Mouse (Mus musculus) splenic B cell, adult 2 months (primary cell): Measurements from ENCODE around the gene Ccdc137.

Experiments used
- DNase-seq: peaks from one replicate; pipeline ENCODE4 v3.0.0-alpha.2; 2011; ENCODE audit warnings: low read depth, low spot score
- H3K27me3 ChIP-seq: 2 replicates; pipeline ENCODE4 v1.6.1; 2012; ENCODE audit warnings: mild to moderate bottlenecking, low read length, moderate library complexity, mixed read lengths; ENCODE audit not compliant: control insufficient read depth, poor library complexity, insufficient read depth, severe bottlenecking
- H3K36me3 ChIP-seq: 2 replicates; pipeline ENCODE4 v1.6.1; 2012; ENCODE audit warnings: mild to moderate bottlenecking, low read length, moderate library complexity, mixed read lengths; ENCODE audit not compliant: control insufficient read depth, poor library complexity, insufficient read depth, severe bottlenecking

Ccdc137 gene

GRCm38 (mm10) chr11:120485251-120485650, 27.3 kb downstream of the Ccdc137 start:
- H3K27me3 ChIP-seq: no peaks in the 10 kb centered on the region
- DNase-seq: no peak
- H3K36me3 ChIP-seq: peaks cover 9% of the 10 kb centered on the region

- no peaks in the 10 kb centered on the region for H3K27me3 ChIP-seq
- no peak for DNase-seq
- H3K36me3 ChIP-seq: peaks cover 4% of the 10 kb centered on the region
These were observed 30.6 kb downstream of the Ccdc137 start for GRCm38 (mm10) chr11:120488516-120488915.

GRCm38 (mm10) chr11:120489054-120489761, 31.3 kb downstream of the Ccdc137 start:
- peak; percentile 89 for DNase-seq
- H3K36me3 ChIP-seq: peaks cover 4% of the 10 kb centered on the region
- no peaks in the 10 kb centered on the region for H3K27me3 ChIP-seq

- peaks cover 5% of the 10 kb centered on the region for H3K36me3 ChIP-seq
- no peak for DNase-seq
- no peaks in the 10 kb centered on the region for H3K27me3 ChIP-seq
These were observed 32.6 kb downstream of the Ccdc137 start for GRCm38 (mm10) chr11:120490291-120491046.

- H3K27me3 ChIP-seq: no peaks in the 10 kb centered on the region
- peaks cover 5% of the 10 kb centered on the region for H3K36me3 ChIP-seq
- peak; percentile 81 for DNase-seq
These were observed 33.6 kb downstream of the Ccdc137 start, which contains the start of gene Slc25a10 for GRCm38 (mm10) chr11:120491317-120492023. TSS of gene Slc25a10 (plus strand) at chr11:120491840.

- H3K36me3 ChIP-seq: peaks cover 5% of the 10 kb centered on the region
- peak; percentile 62 for DNase-seq
- no peaks in the 10 kb centered on the region for H3K27me3 ChIP-seq
These were observed 34.3 kb downstream of the Ccdc137 start for GRCm38 (mm10) chr11:120492024-120492877.

GRCm38 (mm10) chr11:120492878-120493203, 34.9 kb downstream of the Ccdc137 start:
- no peak for DNase-seq
- peaks cover 5% of the 10 kb centered on the region for H3K36me3 ChIP-seq
- no peaks in the 10 kb centered on the region for H3K27me3 ChIP-seq

- H3K36me3 ChIP-seq: peaks cover 3% of the 10 kb centered on the region
- no peaks in the 10 kb centered on the region for H3K27me3 ChIP-seq
- no peak for DNase-seq
These were observed 35.4 kb downstream of the Ccdc137 start for GRCm38 (mm10) chr11:120493351-120493750.

GRCm38 (mm10) chr11:120493911-120494310, 36.0 kb downstream of the Ccdc137 start:
- Histone ChIP-seq H3K36me3 (peaks cover 1% of the 10 kb centered on the region), H3K27me3 (no peaks in the 10 kb centered on the region)
- DNase-seq: no peak

GRCm38 (mm10) chr11:120497436-120497835, 39.5 kb downstream of the Ccdc137 start:
- peaks cover 1% of the 10 kb centered on the region; the same call in 1 of the 2 replicates for H3K36me3 ChIP-seq
- no peak for DNase-seq
- H3K27me3 ChIP-seq: no peaks in the 10 kb centered on the region

GRCm38 (mm10) chr11:120498226-120498625, 40.3 kb downstream of the Ccdc137 start:
- no peak for DNase-seq
- Histone ChIP-seq H3K27me3 (no peaks in the 10 kb centered on the region), H3K36me3 (peaks cover 1% of the 10 kb centered on the region; the same call in 1 of the 2 replicates)

DNA sequence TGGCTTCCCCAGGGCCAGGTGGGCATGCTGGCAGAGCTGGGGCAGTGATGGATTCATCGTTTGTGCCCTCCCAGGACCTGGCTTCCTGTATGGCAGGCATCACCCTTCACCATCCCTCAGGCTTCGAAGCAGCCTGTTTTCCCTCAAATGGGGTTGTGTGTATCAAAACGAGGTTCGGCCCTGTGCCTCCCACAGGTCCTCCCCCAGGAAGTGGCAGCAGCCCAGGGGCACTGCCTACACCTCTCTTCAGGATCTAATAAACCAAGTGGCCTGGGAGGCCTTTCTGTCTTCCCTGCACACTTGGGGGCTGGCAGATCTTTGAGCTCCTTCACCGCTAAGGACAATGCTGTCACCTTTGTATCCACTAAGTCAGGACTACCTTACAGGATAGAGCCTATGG, 41.0 kb downstream of the Ccdc137 start:
- Histone ChIP-seq H3K36me3 (peaks cover 1% of the 10 kb centered on the region; the same call in 1 of the 2 replicates), H3K27me3 (no peaks in the 10 kb centered on the region)
- no peak for DNase-seq

DNA sequence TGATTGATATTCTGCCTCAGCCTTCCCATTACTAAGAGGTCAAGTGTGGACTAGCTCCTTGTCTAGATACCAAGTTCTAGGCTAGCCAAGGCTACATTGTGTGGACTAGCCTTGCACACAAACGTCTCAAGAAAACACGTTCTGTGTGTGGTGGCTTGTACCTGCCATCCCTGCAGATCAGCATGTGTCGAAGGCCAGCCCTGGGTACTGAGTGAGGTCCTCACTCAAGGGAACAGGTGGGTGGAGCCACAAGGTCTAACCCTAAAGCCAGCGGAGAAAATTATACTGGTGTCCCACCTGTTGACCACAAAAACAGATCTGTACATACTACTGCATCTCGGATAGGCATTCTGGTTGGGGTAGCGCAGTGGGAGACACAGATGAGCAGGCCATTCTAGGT, 42.0 kb downstream of the Ccdc137 start:
- DNase-seq: no peak
- Histone ChIP-seq H3K36me3 (peaks cover under 1% of the 10 kb centered on the region; the same call in 1 of the 2 replicates), H3K27me3 (no peaks in the 10 kb centered on the region)

- DNase-seq: no peak
- H3K27me3 ChIP-seq: no peaks in the 10 kb centered on the region
- H3K36me3 ChIP-seq: no peaks in the 10 kb centered on the region; the same call in 1 of the 2 replicates
These were observed 42.4 kb downstream of the Ccdc137 start for GRCm38 (mm10) chr11:120500357-120500756.
